Mouse (Mus musculus) layer of hippocampus, adult 2 months (tissue): ENCODE results near the gene Ephb2. TPM values are rescaled to one million over a fixed set of nuclear protein-coding genes. Genes with fewer than 3 reads are reported as not detected.
A peak's percentile ranks its signal among the peaks of the same experiment; 100 is the strongest.

Experiments used
- DNase-seq, 2 experiments: peaks; one replicate each; pipeline ENCODE4 v3.0.0; 2022; ENCODE audit warnings: low spot score in 2 of 2
- H3K27ac ChIP-seq: fragments of 200-600 bp; 2 replicates; pipeline ENCODE4 v1.8.1; 2022
- H3K4me3 ChIP-seq: fragments of 200-600 bp; 2 replicates; pipeline ENCODE4 v1.8.1; 2022; ENCODE audit warnings: mild to moderate bottlenecking
- CTCF ChIP-seq: fragments of 200-600 bp; conservative IDR thresholded peaks from 2 replicates; pipeline ENCODE4 v1.8.1; 2022; ENCODE audit warnings: antibody characterized with exemption, mild to moderate bottlenecking, moderate library complexity
- total RNA-seq, 2 experiments: library from RNA; stranded (reverse); gene quantifications; 2 replicates each; pipeline ENCODE4 v1.2.3; 2021

Gene Ephb2
- total RNA-seq, 2 experiments from 2014 or later = 21.8 to 22.1 TPM

- no peak overlapping the region for H3K27ac ChIP-seq
- no peak for TF ChIP-seq CTCF
- H3K4me3 ChIP-seq = no peak overlapping the region
- DNase-seq = no peak
Observed at GRCm38 (mm10) chr4:136807448-136808009, 28.3 kb downstream of the Ephb2 start.

GRCm38 (mm10) chr4:136806254-136806653 lies 29.5 kb downstream of the Ephb2 start:
- TF ChIP-seq CTCF = no peak
- Histone ChIP-seq H3K4me3 (no peak overlapping the region), H3K27ac (no peak overlapping the region)
- no peak for DNase-seq

GRCm38 (mm10) chr4:136804343-136804742 lies 31.4 kb downstream of the Ephb2 start:
- no peak for DNase-seq
- no peak for TF ChIP-seq CTCF
- Histone ChIP-seq H3K27ac (no peak overlapping the region), H3K4me3 (no peak overlapping the region)

GRCm38 (mm10) chr4:136802446-136802845 lies 33.3 kb downstream of the Ephb2 start:
- no peak overlapping the region for H3K27ac ChIP-seq
- no peak overlapping the region for H3K4me3 ChIP-seq
- no peak for DNase-seq
- no peak for TF ChIP-seq CTCF

GRCm38 (mm10) chr4:136801944-136802343 lies 33.8 kb downstream of the Ephb2 start:
- Histone ChIP-seq H3K4me3 (no peak overlapping the region), H3K27ac (no peak overlapping the region)
- TF ChIP-seq CTCF = no peak
- no peak for DNase-seq

- Histone ChIP-seq H3K27ac (no peak overlapping the region), H3K4me3 (no peak overlapping the region)
- no peak for TF ChIP-seq CTCF
- no peak for DNase-seq
Observed at GRCm38 (mm10) chr4:136801463-136801862, 34.3 kb downstream of the Ephb2 start.

GRCm38 (mm10) chr4:136800366-136800765 lies 35.4 kb downstream of the Ephb2 start:
- no peak for DNase-seq
- no peak overlapping the region for H3K27ac ChIP-seq
- TF ChIP-seq CTCF = no peak
- no peak overlapping the region for H3K4me3 ChIP-seq

- Histone ChIP-seq H3K27ac (no peak overlapping the region), H3K4me3 (no peak overlapping the region)
- no peak for TF ChIP-seq CTCF
- DNase-seq = no peak
Observed at GRCm38 (mm10) chr4:136797677-136798569, 37.9 kb downstream of the Ephb2 start.

GRCm38 (mm10) chr4:136793320-136793719 lies 42.5 kb downstream of the Ephb2 start:
- DNase-seq = peak; percentile 68 to 86
- TF ChIP-seq CTCF = no peak
- Histone ChIP-seq H3K4me3 (no peak overlapping the region), H3K27ac (no peak overlapping the region)

- TF ChIP-seq CTCF = no peak
- no peak overlapping the region for H3K4me3 ChIP-seq
- no peak overlapping the region for H3K27ac ChIP-seq
- DNase-seq = no peak
Observed at GRCm38 (mm10) chr4:136789821-136790220, 46.0 kb downstream of the Ephb2 start.

GRCm38 (mm10) chr4:136787357-136787756 lies 48.4 kb downstream of the Ephb2 start:
- H3K27ac ChIP-seq = no peak overlapping the region
- no peak for TF ChIP-seq CTCF
- no peak overlapping the region for H3K4me3 ChIP-seq
- DNase-seq = no peak

GRCm38 (mm10) chr4:136786453-136787276 lies 49.1 kb downstream of the Ephb2 start:
- no peak for TF ChIP-seq CTCF
- H3K27ac ChIP-seq = no peak overlapping the region
- DNase-seq = no peak
- no peak overlapping the region for H3K4me3 ChIP-seq

- no peak for TF ChIP-seq CTCF
- Histone ChIP-seq H3K27ac (no peak overlapping the region), H3K4me3 (no peak overlapping the region)
- DNase-seq = peak; percentile 37 to 46
Observed at GRCm38 (mm10) chr4:136783552-136784150, 52.1 kb downstream of the Ephb2 start.
